Comparison of ENCODE assay signal across 24 mouse cellular contexts in genomic region chr4:119657011-119657410, GRCm38 (mm10). TPM values are rescaled to one million over a fixed set of nuclear protein-coding genes. Genes with fewer than 3 reads are reported as not detected.
DNase-seq lines count a peak whose midpoint lies in the region; TF ChIP-seq lines count a peak whose summit lies in the region.
"Had no signal": no experiment of that assay in that cellular context is flagged by ENCODE, and none has a peak within 500 bp of the region (broad histone marks: within the 10 kb centered on the region; RNA-seq: fewer than 3 reads in every experiment).

No protein-coding gene starts in this region.

- WGBS in kidney, adult 2 months = 96% methylated on average over 1 of the region's 1 CpGs
- 79% methylated on average over 1 of the region's 1 CpGs for WGBS in small intestine, adult 2 months

- no peak for TF ChIP-seq CTCF in kidney, adult 2 months (conservative IDR thresholded peaks at IDR 0.05; ENCODE audit: insufficient read depth, insufficient read length, low read depth, low read length)
- no peak for TF ChIP-seq CTCF in small intestine, adult 2 months (IDR thresholded peaks at IDR 0.05; ENCODE audit: extremely low read depth, insufficient read length, insufficient replicate concordance, low read depth, low read length)

- H3K4me1 ChIP-seq in kidney, adult 2 months (ENCODE audit: control insufficient read depth, insufficient read depth, low read length) = peaks cover 11% of the 10 kb centered on the region
- peaks cover 17% of the 10 kb centered on the region; the same call in 1 of the 2 replicates for H3K4me1 ChIP-seq in small intestine, adult 2 months (ENCODE audit: control insufficient read depth, insufficient read depth, insufficient read length, low read length)
- H3K4me1 ChIP-seq: embryonic facial prominence, embryonic 10.5 days; embryonic facial prominence, embryonic 12.5 days; forebrain, embryonic 13.5 days; forebrain, embryonic 15.5 days had no signal

- H3K27ac ChIP-seq in kidney, adult 2 months (ENCODE audit: insufficient read depth, low read depth, low read length) = 0 out of 2 replicates have a peak overlapping the region, but pooled peaks have one; percentile 1
- H3K27ac ChIP-seq in small intestine, adult 2 months (ENCODE audit: insufficient read depth, low read depth, low read length) = peak overlapping the region; percentile 76
- H3K27ac ChIP-seq: embryonic facial prominence, embryonic 10.5 days; embryonic facial prominence, embryonic 12.5 days; forebrain, embryonic 13.5 days; forebrain, embryonic 15.5 days had no signal

- no peaks in the 10 kb centered on the region for H3K27me3 ChIP-seq in kidney, adult 2 months (replicated peaks; ENCODE audit: control insufficient read depth, insufficient read depth, low read length)
- no peaks in the 10 kb centered on the region for H3K27me3 ChIP-seq in small intestine, adult 2 months (ENCODE audit: control insufficient read depth, insufficient read depth, low read length)
- H3K27me3 ChIP-seq: forebrain, embryonic 13.5 days; forebrain, embryonic 15.5 days had no signal

- no peaks in the 10 kb centered on the region for H3K36me3 ChIP-seq in kidney, adult 2 months (ENCODE audit: control insufficient read depth, insufficient read depth, low read length)
- H3K36me3 ChIP-seq in small intestine, adult 2 months (ENCODE audit: control insufficient read depth, insufficient read depth, low read length) = peaks cover 14% of the 10 kb centered on the region
- H3K36me3 ChIP-seq: embryonic facial prominence, embryonic 10.5 days; embryonic facial prominence, embryonic 12.5 days; forebrain, embryonic 15.5 days had no signal

- DNase-seq in cerebellum, adult 9-11 months = peak; percentile 31
- no peak for DNase-seq in cerebellum, adult 11 months
- DNase-seq in heart, adult 11 months = peak; percentile 76
- DNase-seq in heart, adult 8-10 months (ENCODE audit: low spot score) = no peak
- no peak for DNase-seq in kidney, adult 2 months
- no peak for DNase-seq in kidney, postnatal 36 days
- no peak for DNase-seq in layer of hippocampus, adult 9-11 months
- DNase-seq: adrenal gland, adult 2 months; adrenal gland, postnatal 10 days; adrenal gland, postnatal 25 days; cerebellum, adult 8-10 months; cerebellum, postnatal 10 days; forebrain, postnatal 0 days had no signal

- no peak overlapping the region for H3K4me3 ChIP-seq in kidney, adult 2 months (ENCODE audit: insufficient read depth, low read depth, low read length)
- H3K4me3 ChIP-seq in small intestine, adult 2 months (ENCODE audit: low read depth, low read length) = peak overlapping the region; percentile 60
- H3K4me3 ChIP-seq: embryonic facial prominence, embryonic 10.5 days; embryonic facial prominence, embryonic 12.5 days; forebrain, embryonic 13.5 days; forebrain, embryonic 15.5 days had no signal

- TF ChIP-seq POLR2A in kidney, adult 2 months (IDR thresholded peaks at IDR 0.05; ENCODE audit: low read depth, low read length) = no peak
- TF ChIP-seq POLR2A in small intestine, adult 2 months (IDR thresholded peaks at IDR 0.05; ENCODE audit: low read depth, low read length) = no peak

RNA-seq across cellular contexts. Expression of gene Guca2b, which starts 1.7 kb away (rescaled TPM):
- total RNA-seq in heart, adult 8-10 months (2022) = under 1 TPM in 2 of 4 experiments, not detected in 2; 0.49 to 0.75 TPM
- polyA plus RNA-seq in kidney, adult 2 months (2012; rRNA removed) = 819 and 823 TPM in 2 replicates
- 420 and 2,057 TPM in 2 replicates for polyA plus RNA-seq in small intestine, adult 2 months (2012; rRNA removed)
- total RNA-seq: adrenal gland, adult 2 months; adrenal gland, postnatal 10 days; adrenal gland, postnatal 25 days; ES-E14; forebrain, postnatal 0 days; MEL had no signal
- polyA plus RNA-seq: adrenal gland, adult 2 months; C2C12; cortical plate, adult 2 months; embryonic facial prominence, embryonic 10.5 days; embryonic facial prominence, embryonic 12.5 days; embryonic facial prominence, embryonic 14.5 days; forebrain, embryonic 11.5 days; forebrain, embryonic 13.5 days; forebrain, embryonic 15.5 days; forebrain, postnatal 0 days had no signal

RNA-seq across cellular contexts. Expression of gene Guca2a, which starts 19.5 kb away (rescaled TPM):
- total RNA-seq in heart, adult 8-10 months (2022) = not detected
- polyA plus RNA-seq in kidney, adult 2 months (2012; rRNA removed) = 13.1 and 14.8 TPM in 2 replicates
- 58.4 and 1,324 TPM in 2 replicates for polyA plus RNA-seq in small intestine, adult 2 months (2012; rRNA removed)
- total RNA-seq: adrenal gland, adult 2 months; adrenal gland, postnatal 10 days; ES-E14; forebrain, postnatal 0 days; MEL had no signal
- polyA plus RNA-seq: adrenal gland, adult 2 months; cortical plate, adult 2 months; embryonic facial prominence, embryonic 10.5 days; embryonic facial prominence, embryonic 12.5 days; embryonic facial prominence, embryonic 14.5 days; forebrain, embryonic 11.5 days; forebrain, embryonic 13.5 days; forebrain, embryonic 15.5 days; forebrain, postnatal 0 days had no signal

Comparison
In these comparisons a context has a peak if more than half of its experiments do, and no peak if none do; other contexts are left out.
1. DNase-seq: peak in cerebellum, adult 9-11 months (single experiment) and heart, adult 11 months (single experiment); none in cerebellum, adult 11 months (single experiment), heart, adult 8-10 months (single experiment), kidney, adult 2 months (single experiment), kidney, postnatal 36 days (0 of 2) and layer of hippocampus, adult 9-11 months (single experiment).